Comparison of ENCODE assay signal across 14 mouse cellular contexts in the genomic region with DNA sequence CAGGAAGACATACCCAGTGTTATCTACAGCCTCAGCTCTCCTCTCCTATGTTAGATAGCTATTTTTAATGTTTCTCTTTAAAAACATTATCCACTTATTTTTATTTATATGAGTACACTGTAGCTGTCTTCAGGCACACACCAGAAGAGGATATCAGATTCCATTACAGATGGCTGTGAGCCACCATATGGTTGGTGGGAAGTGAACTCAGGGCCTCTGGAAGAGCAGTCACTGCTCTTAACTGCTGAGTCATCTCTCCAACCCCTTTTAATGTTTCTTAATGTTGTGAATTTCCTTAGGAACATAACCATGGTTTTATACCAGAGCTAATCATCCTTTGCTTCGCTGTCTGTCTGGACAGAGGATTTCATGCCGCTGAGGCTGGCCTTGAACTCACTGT. TPM values are rescaled to one million over a fixed set of nuclear protein-coding genes. Genes with fewer than 3 reads are reported as not detected.
"Had no signal": no experiment of that assay in that cellular context is flagged by ENCODE, and none has a peak within 500 bp of the region (broad histone marks: within the 10 kb centered on the region; RNA-seq: fewer than 3 reads in every experiment).

No protein-coding gene starts in this region.

- H3K4me1 ChIP-seq: limb, embryonic 12.5 days had no signal

- ATAC-seq: lung, postnatal 0 days; midbrain, embryonic 15.5 days had no signal

- H3K27ac ChIP-seq: kidney, postnatal 0 days; limb, embryonic 12.5 days; liver, embryonic 14.5 days; midbrain, embryonic 15.5 days; neural tube, embryonic 12.5 days had no signal

- H3K36me3 ChIP-seq: limb, embryonic 12.5 days; midbrain, embryonic 15.5 days; neural tube, embryonic 12.5 days had no signal

- DNase-seq: liver; lung, adult 2 months; lung, postnatal 36 days; thymus, adult 18-20 months; thymus, postnatal 14 days had no signal

- H3K4me3 ChIP-seq: limb, embryonic 12.5 days; midbrain, embryonic 15.5 days; neural tube, embryonic 12.5 days had no signal

- H3K4me2 ChIP-seq: limb, embryonic 12.5 days; midbrain, embryonic 15.5 days; neural tube, embryonic 12.5 days had no signal

- H3K9me3 ChIP-seq: limb, embryonic 12.5 days; midbrain, embryonic 15.5 days; neural tube, embryonic 12.5 days had no signal

- H3K9ac ChIP-seq: limb, embryonic 12.5 days; liver, embryonic 14.5 days; midbrain, embryonic 15.5 days; neural tube, embryonic 12.5 days had no signal

- H3K27me3 ChIP-seq: limb, embryonic 12.5 days; midbrain, embryonic 15.5 days; neural tube, embryonic 12.5 days had no signal

RNA-seq across cellular contexts. Expression of a gene that starts 59.2 kb away (rescaled TPM):
- total RNA-seq: megakaryocyte progenitor cell, adult 5-6 weeks; monocyte, adult 5-6 weeks; neutrophil, adult 5-6 weeks had no signal
